ENCODE assay signal across 8 mouse cellular contexts in genomic region chr4:88640704-88641076, GRCm38 (mm10). TPM values are rescaled to one million over a fixed set of nuclear protein-coding genes. Genes with fewer than 3 reads are reported as not detected.
DNase-seq lines count a peak whose midpoint lies in the region; ATAC-seq and TF ChIP-seq lines count a peak whose summit lies in the region.

No protein-coding gene starts in this region.

- H3K4me1 ChIP-seq in kidney, postnatal 0 days (replicated peaks; ENCODE audit: insufficient read depth, low read length) = no peaks in the 10 kb centered on the region
- no peaks in the 10 kb centered on the region for H3K4me1 ChIP-seq in embryonic facial prominence, embryonic 14.5 days (ENCODE audit: control insufficient read depth, insufficient read depth, low read length)
- H3K4me1 ChIP-seq in intestine, embryonic 15.5 days (replicated peaks) = no peaks in the 10 kb centered on the region

- no peak for ATAC-seq in kidney, postnatal 0 days (replicated peaks; ENCODE audit: low FRiP score, low read depth)
- no peak for ATAC-seq in embryonic facial prominence, embryonic 14.5 days (ENCODE audit: low read depth)
- ATAC-seq in intestine, embryonic 15.5 days = no peak

- no peak overlapping the region for H3K27ac ChIP-seq in kidney, postnatal 0 days
- H3K27ac ChIP-seq in embryonic facial prominence, embryonic 14.5 days (replicated peaks; ENCODE audit: low read depth, low read length) = no peak overlapping the region
- H3K27ac ChIP-seq in intestine, embryonic 15.5 days = no peak overlapping the region

- H3K9me3 ChIP-seq in kidney, postnatal 0 days (replicated peaks; ENCODE audit: low read length) = no peaks in the 10 kb centered on the region
- no peaks in the 10 kb centered on the region for H3K9me3 ChIP-seq in embryonic facial prominence, embryonic 14.5 days (ENCODE audit: control insufficient read depth, low read length)
- no peaks in the 10 kb centered on the region for H3K9me3 ChIP-seq in intestine, embryonic 15.5 days

- TF ChIP-seq CTCF in kidney, postnatal 0 days (IDR thresholded peaks at IDR 0.05; ENCODE audit: low read depth) = no peak

- no peak for TF ChIP-seq POLR2A in myocyte (IDR thresholded peaks at IDR 0.05; ENCODE audit: insufficient read length, low read depth)

- DNase-seq in kidney, postnatal 0 days (ENCODE audit: low spot score) = no peak
- no peak for DNase-seq in kidney, adult 18-20 months
- no peak for DNase-seq in embryonic facial prominence, embryonic 14.5 days (ENCODE audit: low spot score)
- no peak for DNase-seq in gastrocnemius, postnatal 10 days
- DNase-seq in right cerebral cortex, postnatal 14 days = no peak
- DNase-seq in embryo, embryonic 10.5 days (ENCODE audit: low spot score) = no peak

- no peaks in the 10 kb centered on the region for H3K27me3 ChIP-seq in kidney, postnatal 0 days (ENCODE audit: insufficient read depth, low read length)
- no peaks in the 10 kb centered on the region for H3K27me3 ChIP-seq in embryonic facial prominence, embryonic 14.5 days (replicated peaks; ENCODE audit: control insufficient read depth, insufficient read depth, low read length)
- H3K27me3 ChIP-seq in intestine, embryonic 15.5 days (replicated peaks) = no peaks in the 10 kb centered on the region
- H3K27me3 ChIP-seq in myocyte (ENCODE audit: control insufficient read depth, insufficient read depth, insufficient read length) = no peaks in the 10 kb centered on the region

- peak overlapping the region; percentile 49 for H3K4me3 ChIP-seq in kidney, postnatal 0 days (replicated peaks; ENCODE audit: low read depth, low read length)
- peak overlapping the region; percentile 36 for H3K4me3 ChIP-seq in embryonic facial prominence, embryonic 14.5 days (ENCODE audit: low read depth, low read length)
- H3K4me3 ChIP-seq in intestine, embryonic 15.5 days (replicated peaks) = peak overlapping the region; percentile 33
- H3K4me3 ChIP-seq in myocyte = peak overlapping the region; percentile 32

- H3K9ac ChIP-seq in kidney, postnatal 0 days (ENCODE audit: low read depth, low read length) = peak overlapping the region; percentile 37; the same call in 1 of the 2 replicates
- H3K9ac ChIP-seq in embryonic facial prominence, embryonic 14.5 days (ENCODE audit: low read depth, low read length) = peak overlapping the region; percentile 50
- peak overlapping the region; percentile 34; the same call in 1 of the 2 replicates for H3K9ac ChIP-seq in intestine, embryonic 15.5 days

- no peak overlapping the region for H3ac ChIP-seq in myocyte (ENCODE audit: control insufficient read depth, insufficient read length)

- H3K4me2 ChIP-seq in kidney, postnatal 0 days (ENCODE audit: low read length) = peak overlapping the region; percentile 63
- H3K4me2 ChIP-seq in embryonic facial prominence, embryonic 14.5 days (ENCODE audit: low read depth, low read length) = peak overlapping the region; percentile 55
- peak overlapping the region; percentile 55 for H3K4me2 ChIP-seq in intestine, embryonic 15.5 days (replicated peaks)
- peak overlapping the region; percentile 82 for H3K4me2 ChIP-seq in myocyte (ENCODE audit: low read depth)

- 51% methylated on average over 8 of the region's 8 CpGs for WGBS in kidney, postnatal 0 days
- WGBS in embryonic facial prominence, embryonic 14.5 days = 54% methylated on average over 8 of the region's 8 CpGs
- 63% methylated on average over 8 of the region's 8 CpGs for WGBS in intestine, embryonic 15.5 days

- H3K36me3 ChIP-seq in kidney, postnatal 0 days (ENCODE audit: insufficient read depth, low read length) = no peaks in the 10 kb centered on the region
- H3K36me3 ChIP-seq in embryonic facial prominence, embryonic 14.5 days (ENCODE audit: control insufficient read depth, insufficient read depth, low read length) = no peaks in the 10 kb centered on the region
- H3K36me3 ChIP-seq in intestine, embryonic 15.5 days = no peaks in the 10 kb centered on the region
- H3K36me3 ChIP-seq in myocyte (ENCODE audit: control insufficient read depth, insufficient read depth) = no peaks in the 10 kb centered on the region

- H3K79me2 ChIP-seq in myocyte (ENCODE audit: control insufficient read depth, insufficient read depth) = no peaks in the 10 kb centered on the region

TF ChIP-seq in myocyte, 11 proteins besides CTCF, POLR2A, EP300 and RAD21:
- TF ChIP-seq MYOD1 (IDR thresholded peaks at IDR 0.05; ENCODE audit: control insufficient read depth in 1 of 3, insufficient read length in 2 of 3, low read depth in 2 of 3) (no peak), MAX (IDR thresholded peaks at IDR 0.05; ENCODE audit: low read depth) (no peak), E2F4 (IDR thresholded peaks at IDR 0.05; ENCODE audit: insufficient read depth) (no peak), MYOG (IDR thresholded peaks at IDR 0.05; ENCODE audit: control insufficient read depth in 1 of 3, insufficient read depth in 1 of 3, insufficient read length in 2 of 3, low read depth in 2 of 3) (no peak), TCF3 (IDR thresholded peaks at IDR 0.05; ENCODE audit: insufficient read length, low read depth) (no peak), POLR2AphosphoS2 (IDR thresholded peaks at IDR 0.05; ENCODE audit: insufficient read length, low read depth) (no peak), CEBPB (IDR thresholded peaks at IDR 0.05; ENCODE audit: insufficient read depth, poor library complexity, severe bottlenecking) (no peak), REST (IDR thresholded peaks at IDR 0.05; ENCODE audit: insufficient read depth, insufficient read length) (no peak), SRF (IDR thresholded peaks at IDR 0.05; ENCODE audit: control insufficient read depth, insufficient read length, low read depth) (no peak), USF1 (IDR thresholded peaks at IDR 0.05; ENCODE audit: low read depth) (no peak), TCF12 (IDR thresholded peaks at IDR 0.05; ENCODE audit: insufficient read depth, poor library complexity, severe bottlenecking) (no peak)

RNA-seq across cellular contexts. Expression of gene Ifna13, which starts 3.6 kb away (rescaled TPM):
- not detected in 2 replicates for polyA plus RNA-seq in kidney, postnatal 0 days (2015; fragmentation: Nextera tagmentation; extraction: Ambion mirVana)
- not detected in 2 replicates for polyA plus RNA-seq in embryonic facial prominence, embryonic 14.5 days (2014; fragmentation: Nextera tagmentation; extraction: Ambion mirVana)
- not detected in 2 replicates for polyA plus RNA-seq in intestine, embryonic 15.5 days (2015; fragmentation: Nextera tagmentation; extraction: Ambion mirVana)
- not detected for polyA plus RNA-seq in myocyte (2012; fragmentation: generic; extraction: Trizol)
- total RNA-seq in gastrocnemius, postnatal 10 days (2021) = not detected

RNA-seq across cellular contexts. Expression of gene C87499, which starts 6.5 kb away (rescaled TPM):
- not detected in 2 replicates for polyA plus RNA-seq in kidney, postnatal 0 days (2015; fragmentation: Nextera tagmentation; extraction: Ambion mirVana)
- polyA plus RNA-seq in embryonic facial prominence, embryonic 14.5 days (2014; fragmentation: Nextera tagmentation; extraction: Ambion mirVana) = not detected in 2 replicates
- not detected in 2 replicates for polyA plus RNA-seq in intestine, embryonic 15.5 days (2015; fragmentation: Nextera tagmentation; extraction: Ambion mirVana)
- polyA plus RNA-seq in myocyte (2012; fragmentation: generic; extraction: Trizol) = not detected
- not detected for total RNA-seq in gastrocnemius, postnatal 10 days (2021)

RNA-seq across cellular contexts. Expression of gene Ifna16, which starts 36.0 kb away (rescaled TPM):
- not detected in 2 replicates for polyA plus RNA-seq in kidney, postnatal 0 days (2015; fragmentation: Nextera tagmentation; extraction: Ambion mirVana)
- polyA plus RNA-seq in embryonic facial prominence, embryonic 14.5 days (2014; fragmentation: Nextera tagmentation; extraction: Ambion mirVana) = not detected in 2 replicates
- not detected in 2 replicates for polyA plus RNA-seq in intestine, embryonic 15.5 days (2015; fragmentation: Nextera tagmentation; extraction: Ambion mirVana)
- polyA plus RNA-seq in myocyte (2012; fragmentation: generic; extraction: Trizol) = not detected
- total RNA-seq in gastrocnemius, postnatal 10 days (2021) = not detected

RNA-seq across cellular contexts. Expression of gene Ifna12, which starts 37.5 kb away (rescaled TPM):
- not detected in 2 replicates for polyA plus RNA-seq in kidney, postnatal 0 days (2015; fragmentation: Nextera tagmentation; extraction: Ambion mirVana)
- not detected in 2 replicates for polyA plus RNA-seq in embryonic facial prominence, embryonic 14.5 days (2014; fragmentation: Nextera tagmentation; extraction: Ambion mirVana)
- polyA plus RNA-seq in intestine, embryonic 15.5 days (2015; fragmentation: Nextera tagmentation; extraction: Ambion mirVana) = not detected in 2 replicates
- not detected for polyA plus RNA-seq in myocyte (2012; fragmentation: generic; extraction: Trizol)
- total RNA-seq in gastrocnemius, postnatal 10 days (2021) = not detected

RNA-seq across cellular contexts. Expression of gene Ifna2, which starts 43.0 kb away (rescaled TPM):
- polyA plus RNA-seq in kidney, postnatal 0 days (2015; fragmentation: Nextera tagmentation; extraction: Ambion mirVana) = not detected in 2 replicates
- polyA plus RNA-seq in embryonic facial prominence, embryonic 14.5 days (2014; fragmentation: Nextera tagmentation; extraction: Ambion mirVana) = not detected in 2 replicates
- not detected in 2 replicates for polyA plus RNA-seq in intestine, embryonic 15.5 days (2015; fragmentation: Nextera tagmentation; extraction: Ambion mirVana)
- polyA plus RNA-seq in myocyte (2012; fragmentation: generic; extraction: Trizol) = not detected
- not detected for total RNA-seq in gastrocnemius, postnatal 10 days (2021)
